Mouse (Mus musculus): ENCODE measurements around the gene Fam19a2.

Fam19a2 gene

DNA sequence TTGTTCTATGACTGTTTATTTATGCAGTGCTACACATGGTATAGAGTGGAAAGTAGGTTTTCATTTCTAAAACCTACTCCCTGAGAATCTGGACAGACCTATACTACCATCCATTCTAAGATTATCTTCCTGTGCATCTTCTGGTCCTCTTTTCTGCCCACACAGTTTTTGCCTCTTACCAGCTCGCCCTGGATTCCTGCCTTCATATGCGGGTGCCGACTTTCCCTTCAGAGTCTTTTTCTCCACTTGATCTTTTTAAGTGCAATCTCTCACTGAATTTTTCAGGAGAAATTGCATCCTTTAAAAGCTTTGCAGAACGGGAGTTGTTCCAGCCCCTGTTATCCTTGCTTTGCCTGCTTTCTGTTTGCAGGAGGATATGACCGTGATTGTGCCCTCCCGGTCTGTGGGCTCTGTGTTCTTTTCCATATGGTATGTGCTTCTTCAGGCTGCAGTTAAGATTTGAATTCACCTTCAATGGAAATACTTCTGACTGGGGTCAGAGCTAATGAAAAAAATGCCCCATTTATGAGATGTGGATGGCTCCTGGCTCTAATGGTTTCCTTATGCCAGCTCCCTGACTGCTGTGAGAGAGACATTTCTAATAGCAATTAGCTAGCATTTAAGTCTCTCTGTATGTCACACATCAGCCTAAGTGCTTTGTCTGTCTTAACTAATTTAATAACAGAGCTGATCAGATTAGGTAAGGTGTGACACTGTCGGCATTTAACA is 308.7 kb downstream of the Fam19a2 start:
- DNase-seq = no peak

DNA sequence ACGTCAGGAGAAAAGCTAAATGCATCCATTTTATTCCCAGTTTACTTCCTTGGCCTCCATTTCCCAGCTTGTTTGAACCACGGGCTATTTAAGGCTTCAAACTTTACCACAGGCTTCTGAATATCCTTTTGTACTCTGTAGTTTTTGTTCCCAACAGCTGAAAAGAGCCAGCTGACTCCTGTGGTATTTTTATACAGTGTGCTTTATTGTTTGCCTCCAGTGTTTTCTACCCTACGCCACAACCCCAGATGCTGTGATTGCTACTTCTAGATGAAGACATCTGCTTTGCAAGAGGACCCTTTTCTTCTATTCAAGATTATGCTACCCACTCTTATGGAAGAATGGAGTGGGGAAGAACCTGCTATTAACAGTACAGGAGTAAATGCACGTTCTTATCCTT is 314.0 kb downstream of the Fam19a2 start:
- no peak for DNase-seq

DNA sequence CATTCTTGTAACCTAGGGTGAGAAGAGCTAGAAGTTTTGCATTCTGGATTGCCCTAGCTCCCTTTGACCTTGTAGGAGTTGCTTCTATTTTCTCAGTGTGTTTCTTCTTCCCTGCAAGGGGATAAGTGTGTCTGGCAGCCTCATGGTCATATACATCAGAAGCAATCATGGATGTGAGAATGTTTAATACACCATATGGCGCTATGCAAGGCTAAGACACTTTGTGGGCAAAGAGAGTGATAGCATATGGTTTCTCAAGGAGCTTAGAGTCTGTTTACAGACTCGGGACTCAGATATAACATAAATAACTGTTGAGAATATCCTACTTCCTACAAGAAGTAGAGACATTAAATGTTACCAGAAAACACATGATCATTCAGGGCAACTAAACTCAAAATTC is 315.2 kb downstream of the Fam19a2 start:
- no peak for DNase-seq

DNA sequence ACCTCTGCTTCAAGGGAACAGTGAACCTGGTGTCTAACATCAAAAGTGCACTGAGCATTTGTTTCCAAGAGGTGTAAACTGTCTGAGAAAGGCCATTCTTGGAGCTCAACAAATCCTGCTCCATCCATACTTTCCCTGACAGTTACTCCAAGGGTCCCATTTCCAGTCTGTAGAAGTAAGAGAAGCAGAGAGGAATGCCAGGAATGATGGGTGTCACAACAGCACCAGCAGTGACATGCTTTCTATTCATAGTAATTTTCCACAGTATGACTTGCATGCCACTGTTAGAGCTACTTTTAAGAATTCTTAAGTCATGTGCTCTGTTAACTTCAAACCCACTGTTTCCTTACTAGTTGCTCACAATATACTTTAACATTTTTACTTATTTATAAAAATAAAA is 331.2 kb downstream of the Fam19a2 start:
- no peak for DNase-seq

DNA sequence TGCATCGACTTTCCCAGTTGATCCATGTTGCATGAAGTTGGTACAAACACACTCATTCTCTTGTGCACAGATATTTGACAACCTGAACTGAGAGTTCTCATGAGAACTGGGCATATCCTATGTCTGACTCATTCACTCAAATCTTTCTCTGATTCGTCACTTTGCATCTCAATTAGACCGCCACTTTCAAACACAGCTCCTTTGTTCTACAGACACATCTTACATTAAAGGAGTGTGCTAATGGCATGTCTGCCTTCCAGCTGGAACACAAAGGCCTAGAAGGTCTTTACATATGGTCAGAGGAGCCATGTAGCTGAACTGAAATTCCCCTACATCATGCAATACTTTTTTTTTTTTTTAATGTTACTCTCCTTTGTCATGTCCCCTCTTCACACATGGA is 333.3 kb downstream of the Fam19a2 start:
- DNase-seq = no peak

DNA sequence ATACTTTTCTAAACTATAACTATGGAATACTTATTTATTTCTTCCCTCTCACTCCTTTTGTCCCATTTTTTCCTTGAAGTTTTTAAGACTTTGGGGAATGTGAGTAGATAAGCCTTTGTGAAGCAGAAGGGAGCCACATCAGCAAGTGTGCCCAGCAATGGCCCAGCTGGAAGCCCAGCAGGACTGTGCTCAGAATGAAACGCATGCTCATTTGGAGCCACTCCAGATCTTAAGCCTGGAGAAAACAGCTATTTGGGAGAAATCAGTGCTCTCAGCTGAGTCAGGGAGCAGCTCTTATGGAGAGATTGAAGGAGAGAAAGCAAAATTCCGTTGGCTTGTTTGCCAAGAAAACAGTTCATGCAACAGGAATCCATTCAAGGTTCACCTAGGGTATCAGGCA is 341.9 kb downstream of the Fam19a2 start:
- DNase-seq = no peak

DNA sequence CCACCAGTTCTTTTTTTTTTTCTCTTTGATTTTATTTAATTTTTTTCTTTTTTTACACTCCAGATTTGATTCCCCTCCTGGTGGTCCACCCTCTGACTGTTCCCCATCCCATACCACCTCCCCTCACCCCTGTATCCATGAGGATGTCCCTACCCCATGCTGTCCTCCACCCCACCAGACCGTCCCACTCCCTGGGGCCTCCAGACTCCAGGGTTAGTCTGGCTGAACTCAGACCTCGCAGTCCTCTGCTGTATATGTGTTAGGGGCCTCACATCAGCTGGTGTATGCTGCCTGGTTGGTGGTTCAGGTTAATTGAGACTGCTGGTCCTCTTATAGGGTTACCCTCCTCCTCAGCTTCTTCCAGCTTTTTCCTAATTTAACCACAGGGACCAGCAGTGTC is 362.9 kb downstream of the Fam19a2 start:
- DNase-seq = no peak

DNA sequence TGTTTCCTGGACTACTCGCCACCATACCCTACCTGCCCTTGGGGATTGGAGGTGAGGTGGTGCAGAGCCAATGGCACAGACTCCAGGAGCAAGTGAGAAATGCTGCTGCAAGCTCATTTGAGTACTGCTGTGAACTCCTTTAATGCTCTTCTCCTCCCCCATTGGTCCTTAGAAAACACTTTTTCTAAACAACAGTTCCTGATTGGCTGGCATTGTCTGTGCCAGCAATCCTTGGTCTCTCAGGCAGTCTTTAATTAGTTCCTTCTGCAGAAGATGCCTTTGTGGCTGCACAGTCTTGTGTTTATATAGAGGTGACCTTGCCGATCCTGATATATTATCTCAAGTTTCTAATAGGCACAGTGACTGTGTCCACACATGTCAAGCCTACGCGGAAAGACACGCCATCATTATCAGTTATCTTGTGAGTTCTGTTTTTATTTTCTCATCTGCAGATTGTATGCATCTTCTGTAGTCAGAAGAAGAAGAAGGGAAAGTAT is 365.5 kb downstream of the Fam19a2 start:
- no peak for DNase-seq

DNA sequence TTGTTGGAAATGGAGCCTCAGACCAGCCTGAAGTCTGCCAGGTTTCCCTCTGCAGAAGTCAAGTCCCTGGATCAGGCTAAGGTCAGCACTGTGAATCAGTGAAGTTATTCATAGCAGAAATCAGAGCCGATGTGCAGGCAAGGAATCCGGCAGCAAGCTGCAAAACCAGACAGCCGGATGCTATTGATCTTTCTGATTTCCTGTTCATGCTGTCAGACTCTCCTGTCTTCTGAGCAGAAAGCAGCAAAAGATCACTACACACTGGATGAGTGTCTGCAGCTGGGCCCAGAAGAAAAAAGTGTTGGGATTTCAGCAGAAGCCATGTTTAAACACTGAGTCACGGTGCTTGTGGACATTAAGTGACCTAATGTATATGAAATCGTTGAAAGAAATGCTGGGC is 368.2 kb downstream of the Fam19a2 start:
- no peak for DNase-seq

DNA sequence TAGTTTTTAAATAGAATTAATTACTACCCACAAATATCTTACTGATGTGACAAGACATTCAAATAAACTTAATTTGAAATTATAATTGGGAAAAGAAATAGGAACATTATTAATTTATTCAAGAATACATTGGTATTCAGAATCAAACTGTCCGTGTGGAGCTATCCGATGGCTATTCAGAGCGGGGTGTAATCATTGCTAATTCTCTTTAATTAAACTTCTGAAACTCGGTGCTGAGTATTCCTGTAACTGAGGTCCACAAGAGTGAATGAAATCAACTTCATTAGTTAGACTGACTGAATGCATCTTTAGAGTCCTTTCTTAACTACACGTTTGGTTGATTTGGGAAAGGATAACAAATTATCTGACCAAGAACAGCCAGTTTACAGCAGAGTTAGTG is 372.9 kb downstream of the Fam19a2 start:
- no peak for DNase-seq

DNA sequence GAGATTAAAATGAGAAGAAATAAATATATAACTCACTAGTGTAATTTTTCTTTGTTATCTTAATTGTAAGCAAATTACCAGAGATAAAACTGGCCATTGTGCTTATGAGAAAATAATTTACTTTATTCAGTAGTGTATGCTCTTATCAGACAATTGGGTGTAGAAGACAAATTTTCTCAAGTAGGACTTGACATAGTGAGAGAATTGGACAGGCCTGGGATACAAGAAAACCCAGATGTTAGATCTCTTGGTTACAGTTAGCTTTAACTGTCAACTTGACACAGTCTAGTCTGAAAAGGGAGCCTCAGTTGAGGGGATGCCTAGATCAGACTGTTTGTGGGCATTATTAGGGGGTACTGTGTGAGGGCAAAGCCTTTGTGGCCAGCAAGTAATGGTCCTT is 373.7 kb downstream of the Fam19a2 start:
- DNase-seq = no peak

DNA sequence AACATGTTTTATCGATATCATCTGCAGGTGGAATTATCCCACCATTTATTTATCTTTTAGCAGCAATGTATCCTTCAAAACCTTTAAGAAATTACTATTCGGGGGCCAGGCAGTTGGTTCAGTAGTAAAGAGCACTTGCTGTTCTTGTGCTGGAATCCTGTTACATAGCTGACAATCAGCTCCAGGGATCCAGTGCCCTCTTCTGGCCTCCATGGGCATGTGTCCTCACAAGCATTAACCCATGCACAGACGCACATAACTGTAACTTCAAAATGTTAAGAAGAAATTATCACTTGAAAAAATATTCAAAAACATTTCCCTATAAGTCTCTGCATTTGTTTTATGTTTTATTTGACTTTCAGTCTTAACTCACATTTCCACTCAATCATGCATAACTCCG is 381.8 kb downstream of the Fam19a2 start:
- DNase-seq = no peak

DNA sequence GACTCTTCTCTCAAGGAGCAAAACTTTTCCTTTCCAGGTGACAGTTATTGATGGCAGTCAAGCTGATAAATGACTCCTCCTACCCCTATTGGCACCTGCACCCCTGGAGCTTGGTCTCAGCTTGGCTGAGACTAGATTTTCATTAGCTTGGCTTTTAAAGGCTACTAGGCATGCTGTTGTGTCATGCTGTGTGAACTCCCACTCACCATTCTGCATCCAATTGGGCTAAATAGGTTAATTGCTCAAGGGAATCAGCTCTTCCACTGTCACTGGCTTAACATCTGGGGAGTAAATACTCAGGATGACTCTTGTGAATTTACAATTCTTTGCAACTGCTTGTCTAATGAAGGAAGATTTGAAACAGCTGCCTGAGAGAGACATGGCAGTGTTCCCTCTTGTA is 407.4 kb downstream of the Fam19a2 start:
- no peak for DNase-seq

DNA sequence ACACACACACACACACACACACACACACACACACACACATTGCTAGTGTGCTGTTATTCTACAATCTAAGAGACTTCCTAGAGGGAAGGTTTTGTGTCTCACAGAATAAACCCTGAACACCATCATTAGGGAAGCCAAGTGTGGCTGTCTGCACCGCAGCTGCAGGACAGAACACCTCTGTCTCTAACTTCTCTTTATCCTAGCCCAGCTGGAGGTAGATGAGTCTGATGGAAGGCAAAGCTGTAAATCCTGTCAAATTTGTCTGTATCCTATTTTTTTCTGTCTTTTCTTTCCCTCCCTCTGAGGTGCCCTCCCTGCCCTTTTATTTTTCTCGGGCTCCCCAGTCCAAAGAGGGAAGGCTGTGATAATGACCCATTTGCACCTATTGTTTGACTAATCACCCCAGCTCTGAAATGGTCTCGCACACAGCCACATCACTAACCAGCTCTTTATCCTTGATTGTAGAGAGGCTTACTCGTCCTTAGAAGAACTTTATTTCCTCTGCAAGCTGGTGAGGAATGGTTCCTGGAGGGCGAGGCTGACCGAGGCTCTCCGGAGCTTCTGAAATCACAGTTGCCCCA is 414.6 kb downstream of the Fam19a2 start:
- DNase-seq = no peak

DNA sequence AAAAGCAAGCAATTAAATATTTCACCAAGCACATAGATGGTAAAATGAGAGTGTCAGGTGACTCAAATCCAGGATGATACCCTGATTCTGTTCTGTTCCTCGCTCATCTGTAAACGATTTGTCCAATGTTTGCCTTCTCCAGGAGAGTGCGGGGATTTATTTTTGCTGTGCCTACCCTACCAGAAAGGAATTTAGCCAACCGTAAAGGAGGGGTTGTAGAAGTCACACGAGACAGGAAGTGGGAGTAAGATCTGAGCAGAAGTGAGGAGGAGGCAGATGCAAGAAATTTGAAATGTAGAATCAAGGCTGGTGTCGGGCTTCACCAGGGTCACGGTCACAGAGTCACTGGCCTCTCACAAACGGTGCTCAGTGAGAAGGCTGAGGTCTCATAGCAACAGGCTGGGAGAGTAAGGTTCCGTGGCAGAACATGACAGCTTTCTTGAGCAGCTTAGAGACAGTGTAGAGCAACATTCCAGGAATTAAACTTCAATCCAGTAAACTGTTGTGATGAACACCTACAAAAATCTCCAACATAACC is 419.0 kb downstream of the Fam19a2 start:
- DNase-seq = no peak

DNA sequence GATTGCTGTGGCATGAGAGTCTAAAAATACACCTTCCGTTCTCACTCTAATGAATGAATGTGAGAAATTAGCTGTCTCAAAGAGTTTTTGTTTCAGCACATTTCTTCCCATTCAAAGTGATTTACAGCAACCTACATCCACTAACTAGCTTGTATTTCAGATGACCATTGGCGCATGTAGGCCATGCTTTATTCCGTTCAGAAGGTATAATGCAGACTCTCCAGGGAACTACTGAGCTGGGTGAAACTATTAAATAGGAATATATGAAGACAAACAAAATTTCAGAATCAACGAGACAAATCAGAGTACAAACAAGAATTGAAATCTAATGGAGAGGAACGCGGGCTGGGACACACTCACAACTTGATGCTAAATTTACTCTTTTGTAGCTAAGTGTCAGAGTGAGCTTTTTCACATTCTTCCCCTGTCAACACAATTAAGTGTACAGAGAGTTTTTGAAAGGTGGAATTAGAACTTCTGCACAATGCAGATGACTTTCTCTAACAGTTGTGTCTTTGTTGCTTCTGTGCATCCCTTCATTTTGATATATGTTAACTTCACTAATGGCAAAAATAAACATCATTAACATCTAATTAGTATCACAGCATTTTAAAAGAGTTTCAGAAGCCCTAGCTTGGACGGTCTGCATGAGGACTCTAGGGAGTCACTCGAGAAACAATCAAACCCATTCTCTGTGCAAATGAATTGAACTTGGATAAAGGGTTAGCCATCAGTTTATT is 428.6 kb downstream of the Fam19a2 start:
- no peak for DNase-seq

DNA sequence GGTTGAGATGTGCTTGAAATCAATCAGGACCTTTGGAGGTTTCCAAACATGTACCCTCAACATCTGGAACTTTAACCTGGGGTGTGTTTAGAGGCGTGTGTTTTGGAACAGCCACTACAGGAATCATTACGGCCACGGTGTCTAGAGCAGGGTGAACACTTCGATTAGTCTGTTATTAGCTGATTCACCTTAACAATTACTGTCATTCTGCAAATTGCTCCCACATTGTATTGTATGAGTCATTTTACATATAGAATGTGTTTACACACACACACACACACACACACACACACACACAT is 429.1 kb downstream of the Fam19a2 start:
- no peak for DNase-seq

DNA sequence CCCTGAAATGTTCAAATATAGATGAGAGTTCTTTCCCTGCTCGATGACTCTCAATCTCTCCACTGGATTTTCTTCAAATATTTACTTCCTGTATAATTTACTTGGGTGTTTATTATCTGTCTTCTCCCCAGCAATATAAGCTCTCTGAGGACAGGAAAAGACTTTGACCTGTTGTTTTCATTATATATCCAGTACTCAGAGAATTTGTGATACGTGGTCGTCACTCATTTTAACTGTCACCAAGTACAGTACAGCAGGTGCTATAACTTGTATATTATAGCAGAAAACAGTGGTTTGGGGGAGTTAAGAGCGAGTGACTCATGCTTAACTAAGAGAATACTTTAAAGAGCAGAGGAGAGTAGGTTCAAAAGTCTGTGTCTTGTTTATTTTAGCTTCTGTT is 438.8 kb downstream of the Fam19a2 start:
- DNase-seq = no peak

DNA sequence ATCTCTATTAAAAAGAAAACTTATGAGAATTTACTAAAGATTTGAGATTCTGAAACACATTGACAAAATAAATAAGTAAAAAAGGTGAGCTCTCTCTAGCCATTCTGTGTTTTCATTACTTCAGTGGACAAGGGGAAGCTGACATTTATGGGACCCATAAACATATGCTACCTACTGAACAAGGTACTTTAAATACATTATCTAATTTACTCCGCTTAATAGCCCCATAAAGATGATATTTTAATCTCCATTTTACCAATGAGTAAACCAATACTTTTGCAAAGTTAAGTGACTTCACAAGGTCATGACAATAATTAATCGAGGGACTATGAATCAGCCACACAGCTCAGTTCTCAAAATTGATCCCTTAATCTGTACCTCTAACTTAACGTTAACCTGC is 443.2 kb downstream of the Fam19a2 start:
- no peak for DNase-seq

DNA sequence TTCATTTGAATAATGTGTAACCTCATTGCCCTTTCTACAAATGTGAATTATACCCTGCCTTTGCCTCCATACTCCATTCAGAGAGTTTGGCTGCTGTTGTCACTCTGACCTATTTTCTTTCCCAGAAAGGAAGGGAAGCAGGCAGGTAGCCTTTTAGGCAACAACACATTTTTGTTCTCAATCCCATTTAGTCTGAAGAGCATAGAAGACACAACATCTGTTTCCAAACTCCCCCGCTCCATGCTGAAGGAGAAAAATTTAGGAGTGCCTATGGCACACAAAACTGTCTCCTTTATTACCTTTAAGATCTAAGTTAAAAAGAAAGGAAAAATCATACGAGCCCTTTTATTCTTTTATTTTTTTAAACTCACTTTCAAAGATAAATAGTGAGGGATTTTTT is 446.9 kb downstream of the Fam19a2 start:
- no peak for DNase-seq

DNA sequence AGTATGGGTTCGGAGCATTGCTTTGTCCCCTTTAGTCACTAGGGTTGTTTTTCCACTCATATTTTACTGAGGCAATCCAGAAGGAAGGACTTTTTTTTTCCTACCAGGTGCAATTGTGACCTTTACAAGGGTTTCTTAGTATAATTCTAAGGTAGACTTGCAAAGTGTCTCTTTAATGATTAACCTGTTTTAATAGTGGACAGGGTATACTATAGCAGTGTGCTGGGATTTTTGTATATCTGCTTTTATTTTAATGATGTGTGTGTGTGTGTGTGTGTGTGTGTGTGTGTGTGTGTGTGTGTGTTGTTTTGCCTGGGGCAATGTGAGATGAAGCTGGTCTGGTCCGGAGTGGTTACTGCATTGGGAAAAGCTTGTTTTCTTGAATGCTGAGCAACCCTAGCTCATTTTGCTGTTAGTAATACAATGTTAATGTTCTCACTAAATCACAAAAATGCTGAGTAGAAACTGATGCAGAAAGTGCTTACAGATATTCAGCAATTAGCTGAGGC is 458.2 kb downstream of the Fam19a2 start:
- no peak for DNase-seq

DNA sequence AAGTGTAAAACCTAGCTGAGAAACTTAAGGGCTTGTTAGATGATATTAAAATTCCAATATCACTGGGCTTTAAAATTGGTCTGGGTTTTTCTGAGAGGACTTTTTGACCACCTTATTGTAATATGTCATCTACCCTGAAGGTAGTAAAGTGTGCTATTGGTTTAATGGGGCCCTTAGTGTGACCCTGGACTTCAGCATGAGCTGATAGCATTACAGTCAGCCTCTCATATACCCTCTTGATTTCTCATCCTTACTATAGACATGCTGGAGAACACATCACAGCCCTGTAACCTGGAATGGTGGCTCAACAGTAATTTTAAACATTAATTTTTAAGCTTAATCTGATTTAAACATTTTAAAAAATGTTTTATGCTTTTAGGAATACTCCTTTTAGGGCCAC is 459.8 kb downstream of the Fam19a2 start:
- DNase-seq = no peak

DNA sequence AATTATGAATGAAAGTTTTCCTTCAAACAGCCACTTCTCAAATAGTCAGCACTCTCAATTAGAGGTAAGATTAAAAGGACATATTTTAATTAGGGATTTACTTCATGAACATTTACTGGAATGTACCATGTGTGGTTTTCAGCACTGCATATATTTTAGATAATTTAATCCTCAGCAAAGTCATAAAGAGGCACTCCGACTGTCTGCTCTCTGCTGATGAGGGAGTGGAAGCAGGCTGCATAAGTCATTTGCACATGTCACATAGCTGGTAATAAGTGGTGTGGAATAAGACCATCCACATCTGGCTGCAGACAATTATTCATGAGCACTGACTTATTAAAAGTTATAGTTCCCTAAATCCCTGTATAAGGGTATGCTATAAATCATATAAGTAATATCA is 484.5 kb downstream of the Fam19a2 start:
- no peak for DNase-seq

DNA sequence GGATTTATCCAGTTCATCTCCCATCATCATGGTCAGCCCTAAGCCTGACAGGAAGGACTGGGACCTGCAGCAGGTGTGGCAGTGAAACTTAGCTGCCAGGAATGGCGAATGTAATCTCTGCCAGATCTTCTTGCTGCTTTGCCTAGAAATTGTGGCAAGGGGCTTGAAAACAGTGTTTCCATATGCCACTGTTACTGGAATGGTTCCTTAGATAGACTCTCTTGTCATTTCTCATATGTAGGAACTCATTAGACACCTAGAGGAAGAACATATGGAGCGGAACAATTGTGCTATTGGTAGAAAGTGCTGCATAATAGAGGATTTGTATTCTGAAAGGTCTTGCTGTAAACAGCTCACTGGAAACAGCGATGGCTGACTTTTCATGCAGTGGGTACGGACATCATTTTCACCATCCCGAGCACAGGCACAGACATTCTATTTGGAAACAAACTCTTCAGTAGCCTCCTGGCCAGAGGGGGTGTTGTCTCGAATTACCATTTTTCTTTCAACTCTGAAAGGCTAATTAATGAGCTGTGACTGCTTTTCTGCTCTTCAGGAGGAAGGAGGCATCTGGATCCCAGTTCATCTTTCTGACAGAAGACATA is 488.0 kb downstream of the Fam19a2 start:
- no peak for DNase-seq

Measured in thymus, postnatal 4 days (tissue).